Mouse (Mus musculus) right cerebral cortex, postnatal 14 days (tissue): ENCODE measurements around the gene Cnksr3.

ENCODE experiments used
- DNase-seq: peaks from one replicate; pipeline ENCODE4 v3.0.0; 2022

Gene Cnksr3

DNA sequence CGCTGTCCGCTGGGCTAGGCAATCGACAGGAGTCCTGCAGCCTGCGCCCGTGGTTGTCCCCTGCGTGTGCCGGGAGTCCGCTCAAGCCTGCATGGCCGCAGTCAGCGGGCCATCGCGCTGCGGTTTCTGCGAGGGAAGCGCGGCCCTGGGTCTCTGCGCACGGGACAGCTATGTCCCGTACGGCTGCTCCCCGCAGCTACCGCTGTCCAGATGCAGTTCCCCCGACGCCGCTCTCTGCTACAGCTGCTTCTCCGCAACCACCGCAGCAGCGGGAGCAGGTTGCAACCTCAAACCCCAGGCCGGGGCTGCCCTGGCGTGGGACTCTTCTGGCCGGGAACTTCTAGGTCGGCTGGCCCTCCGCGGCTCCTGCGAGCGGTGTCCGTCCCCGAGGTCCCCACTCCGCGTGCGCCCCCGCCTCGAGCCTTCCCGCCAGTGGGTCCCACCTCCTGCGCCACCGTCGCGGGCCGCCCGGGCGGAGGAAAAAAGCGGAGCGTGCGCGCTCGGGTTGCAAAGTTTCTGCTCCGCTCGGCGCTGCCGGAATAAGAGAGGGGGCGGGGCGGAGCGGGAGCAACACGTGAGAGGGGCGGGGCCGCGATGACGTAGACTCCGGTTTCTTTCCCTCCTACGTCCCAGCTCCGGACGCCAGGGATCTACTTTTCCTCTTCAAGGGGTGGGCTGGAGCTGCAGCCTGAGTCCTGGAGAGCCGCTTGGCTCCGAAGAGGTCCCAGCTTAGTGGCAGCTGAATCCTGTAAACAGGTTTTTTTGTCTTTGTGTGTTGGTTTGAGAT lies at the start of gene Cnksr3:
Gene Cnksr3 (minus strand): TSS at position 542 of the 787 bp plus-strand sequence.
- DNase-seq: peak; percentile 94

DNA sequence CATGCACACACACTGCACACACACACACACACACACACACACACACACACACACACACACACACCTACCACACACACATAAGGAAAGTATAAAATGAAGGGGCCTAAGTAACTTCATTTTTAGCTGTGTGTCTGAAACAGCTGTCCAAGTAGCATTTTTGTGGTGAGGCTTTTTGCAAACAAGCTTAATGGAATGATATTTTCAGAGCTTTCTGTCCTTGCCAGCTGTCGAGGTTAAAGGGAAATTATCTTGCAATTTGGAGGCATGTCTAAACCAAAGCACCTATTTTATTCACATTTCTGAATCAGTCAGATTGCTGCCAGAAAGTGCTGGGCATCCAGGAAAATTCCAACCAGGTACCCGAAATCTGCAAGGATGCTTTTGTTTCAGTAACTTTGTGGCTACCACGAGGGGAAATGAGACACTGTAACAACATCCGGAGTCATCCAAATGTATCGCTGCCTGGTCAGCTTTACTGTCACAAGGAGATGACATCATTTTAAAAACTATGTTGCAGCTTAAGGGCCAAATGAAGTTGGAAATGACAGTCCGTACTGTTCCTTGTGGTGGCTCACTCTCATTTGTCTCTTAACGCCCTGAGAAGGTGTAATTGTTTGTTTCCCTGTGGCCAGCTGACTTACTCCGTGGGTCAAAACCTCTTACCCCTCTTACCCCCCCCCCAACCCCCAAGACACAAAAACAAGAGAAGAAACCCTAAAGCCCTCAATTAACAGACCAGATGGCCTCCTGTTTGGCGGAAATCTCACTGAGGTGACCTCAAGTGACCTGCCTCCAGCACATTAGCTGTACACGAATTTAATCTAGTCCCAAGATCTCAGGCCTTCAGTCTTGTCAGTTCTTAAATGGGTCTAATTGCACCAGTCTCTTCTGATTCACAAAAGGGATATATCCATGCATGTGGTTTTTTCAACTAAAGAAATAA lies 48.4 kb upstream of the Cnksr3 start:
- DNase-seq: no peak

DNA sequence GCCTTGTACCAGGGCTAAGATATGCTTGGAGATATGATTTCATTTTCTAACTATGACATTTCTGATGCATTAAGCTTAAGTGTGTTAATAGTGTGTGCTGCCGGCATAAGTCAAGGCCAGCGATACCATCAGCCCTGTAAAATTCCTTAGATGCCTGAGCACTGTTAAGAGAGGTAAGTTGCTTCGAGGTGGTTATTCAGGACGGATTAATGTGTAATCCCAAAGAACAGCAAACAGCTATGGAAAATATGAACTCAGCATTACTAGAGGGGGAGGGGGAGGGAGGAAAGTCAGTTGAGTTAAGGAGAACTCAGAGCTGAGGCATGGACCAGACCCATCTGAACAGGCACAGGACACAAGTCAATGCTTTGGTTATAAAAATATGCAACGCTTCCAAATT lies 46.6 kb upstream of the Cnksr3 start:
- DNase-seq: no peak

DNA sequence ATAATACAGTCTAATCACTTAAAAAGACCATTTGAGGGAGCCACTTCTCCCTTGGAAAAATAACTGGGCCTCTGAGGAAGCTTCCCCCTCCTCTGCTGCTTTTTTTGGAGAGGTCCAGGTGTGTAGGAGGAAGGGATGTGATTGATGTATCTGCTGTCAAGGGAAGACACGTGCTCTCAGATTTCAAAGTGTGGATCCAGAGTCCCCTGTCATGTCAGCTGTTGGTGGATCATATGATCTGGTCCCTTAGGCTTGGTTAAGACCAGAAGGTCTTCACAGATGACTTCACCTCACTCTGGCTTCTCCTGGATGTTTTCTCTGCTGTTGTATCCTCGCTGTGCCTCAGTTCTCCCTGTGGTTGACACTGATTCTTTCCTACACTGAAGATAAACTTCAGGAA lies 38.4 kb upstream of the Cnksr3 start:
- no peak for DNase-seq

DNA sequence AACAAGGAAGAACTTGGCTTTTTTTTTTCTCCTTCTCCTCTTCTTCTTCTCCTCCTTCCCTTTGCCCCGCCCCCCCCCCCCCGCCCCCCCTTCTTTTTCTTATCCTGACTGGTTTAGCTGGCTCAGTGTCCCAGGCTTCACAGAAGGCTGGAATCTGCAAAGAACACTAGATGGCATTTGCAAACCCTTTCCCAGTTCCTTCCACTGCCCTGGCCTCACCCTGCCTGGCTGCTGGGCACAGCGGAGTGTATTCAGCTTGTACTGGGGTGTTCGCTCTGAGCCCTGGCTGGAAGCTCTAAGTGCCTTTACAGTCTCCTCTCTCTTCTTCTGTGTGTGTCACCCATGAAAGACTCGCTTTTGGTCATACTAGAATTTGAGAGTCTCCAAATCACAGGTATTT lies 22.6 kb upstream of the Cnksr3 start:
- DNase-seq: no peak

DNA sequence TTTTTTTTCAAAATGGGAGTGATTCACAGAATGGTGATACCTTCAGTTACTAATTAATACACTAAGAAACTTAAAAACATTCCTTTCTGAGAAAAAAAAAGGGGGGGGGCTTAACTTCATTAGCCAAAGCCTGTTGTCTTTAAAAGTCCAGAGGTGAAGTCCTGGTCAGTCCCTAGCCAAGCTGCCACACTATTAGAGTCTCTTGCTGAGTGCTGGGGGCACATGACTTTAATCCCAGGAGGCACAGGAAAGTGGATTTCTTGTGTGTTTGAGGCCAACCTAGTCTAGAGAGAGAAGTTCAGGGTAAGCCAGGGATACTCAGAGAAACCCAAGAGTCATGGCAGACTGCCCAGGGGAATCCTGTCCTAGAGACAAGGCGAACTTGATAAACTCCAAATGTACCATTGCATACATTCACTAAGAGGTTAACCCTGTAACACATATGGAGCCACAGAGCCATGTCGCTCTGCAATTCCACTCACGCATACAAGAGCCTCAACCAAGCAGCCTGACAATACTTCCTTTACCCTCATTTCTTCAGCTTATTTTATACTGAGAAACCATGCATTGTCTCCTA lies 5.6 kb upstream of the Cnksr3 start:
- no peak for DNase-seq

DNA sequence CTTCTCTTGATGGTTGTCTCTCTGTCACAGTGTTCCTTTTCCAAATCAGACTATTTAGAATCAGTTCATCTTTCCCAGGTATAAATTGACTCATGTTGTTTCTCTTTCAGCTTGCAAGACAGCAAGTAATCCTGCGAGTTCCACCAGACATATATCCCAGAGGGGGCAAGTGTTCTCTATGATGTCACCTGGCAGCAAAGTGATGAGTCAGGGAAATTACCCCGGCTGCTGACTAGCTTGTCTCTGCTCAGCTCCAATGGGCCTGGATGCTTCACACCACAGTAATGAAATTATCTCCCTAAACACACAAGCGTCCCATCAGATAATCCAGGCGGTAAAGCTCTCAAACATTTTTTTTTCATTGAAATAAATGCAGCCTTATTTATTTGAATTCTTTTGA lies 2.7 kb upstream of the Cnksr3 start:
- DNase-seq: no peak

DNA sequence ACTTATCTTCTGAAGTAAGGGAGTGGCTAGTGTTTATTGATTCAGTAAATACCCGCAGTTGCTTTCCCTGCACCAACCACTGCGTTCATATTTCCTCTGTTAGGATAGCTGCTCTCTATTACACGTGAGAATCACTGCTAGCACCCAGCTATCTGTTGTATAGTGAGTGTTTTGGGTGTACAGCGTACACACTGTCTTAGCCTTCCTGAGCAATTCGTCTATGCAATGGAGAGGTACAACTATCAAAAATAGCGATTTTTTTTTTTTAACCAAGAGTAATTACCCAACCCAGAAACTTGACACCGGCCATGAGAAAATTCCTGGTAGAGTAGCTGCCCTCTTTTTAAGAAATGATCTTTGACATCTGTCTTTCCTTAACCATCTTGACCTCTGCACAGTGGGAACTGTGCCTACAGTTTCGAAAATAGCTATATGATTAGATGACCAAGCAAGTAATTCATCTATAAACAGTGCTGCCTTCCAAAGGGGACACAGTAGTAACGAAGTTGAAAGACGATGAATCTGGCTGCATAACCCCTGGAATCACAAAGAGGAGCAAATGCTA lies 1.1 kb upstream of the Cnksr3 start:
- DNase-seq: no peak

DNA sequence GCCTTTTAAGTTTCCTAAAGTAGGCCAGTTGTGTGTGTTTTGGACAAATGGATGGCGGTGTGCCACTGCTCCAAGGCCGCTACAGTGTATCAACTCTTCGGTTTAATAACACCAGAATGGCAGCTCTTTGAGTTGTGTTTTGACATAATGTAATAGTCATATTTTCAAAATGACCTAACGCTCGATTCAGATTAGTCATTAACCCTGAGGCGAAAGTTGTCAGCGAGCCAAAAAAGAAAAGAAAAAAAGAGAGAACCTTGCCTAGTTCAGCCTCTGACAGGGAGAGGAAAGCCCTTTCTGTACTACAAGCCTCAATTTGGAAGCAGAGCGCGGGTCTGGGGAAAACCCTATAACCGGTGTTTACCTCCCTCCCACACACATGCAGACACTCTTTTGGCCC lies 500 bp upstream of the Cnksr3 start:
- DNase-seq: no peak

DNA sequence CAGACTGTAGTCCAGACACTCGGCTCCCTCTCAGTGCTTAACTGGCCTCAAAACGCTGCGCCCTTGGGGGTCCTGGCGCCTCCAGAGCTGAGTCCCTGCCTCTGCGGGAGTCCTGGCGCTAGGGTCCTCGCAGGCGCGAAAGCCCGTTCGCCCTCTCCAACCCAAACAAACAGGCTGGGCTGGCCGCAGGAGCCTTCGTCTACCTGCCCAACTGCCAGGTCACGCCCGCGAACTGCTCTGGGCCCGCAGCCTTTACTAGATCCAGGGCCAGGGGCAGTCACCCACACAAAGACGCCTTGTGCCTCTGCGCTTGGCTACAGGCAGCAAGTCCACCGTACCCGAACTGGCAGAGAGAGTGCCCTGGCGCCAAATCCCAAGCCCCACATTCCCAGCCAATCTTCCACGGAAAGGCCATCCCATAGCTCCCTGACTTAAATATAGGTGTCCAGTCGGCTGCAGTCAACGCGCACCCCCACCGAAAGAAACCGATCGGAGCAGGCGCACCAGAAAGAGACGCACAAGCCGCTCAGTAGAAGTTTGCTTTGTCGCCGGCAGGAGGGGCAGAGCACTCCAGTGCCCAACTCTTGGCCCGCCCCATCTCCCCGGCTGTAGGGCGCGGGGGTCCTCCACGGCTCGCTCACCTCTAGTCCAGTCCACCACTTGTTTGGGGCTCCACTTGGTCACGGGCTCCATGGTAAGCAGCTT lies 894 bp downstream of the Cnksr3 start:
- peak; percentile 51 for DNase-seq

DNA sequence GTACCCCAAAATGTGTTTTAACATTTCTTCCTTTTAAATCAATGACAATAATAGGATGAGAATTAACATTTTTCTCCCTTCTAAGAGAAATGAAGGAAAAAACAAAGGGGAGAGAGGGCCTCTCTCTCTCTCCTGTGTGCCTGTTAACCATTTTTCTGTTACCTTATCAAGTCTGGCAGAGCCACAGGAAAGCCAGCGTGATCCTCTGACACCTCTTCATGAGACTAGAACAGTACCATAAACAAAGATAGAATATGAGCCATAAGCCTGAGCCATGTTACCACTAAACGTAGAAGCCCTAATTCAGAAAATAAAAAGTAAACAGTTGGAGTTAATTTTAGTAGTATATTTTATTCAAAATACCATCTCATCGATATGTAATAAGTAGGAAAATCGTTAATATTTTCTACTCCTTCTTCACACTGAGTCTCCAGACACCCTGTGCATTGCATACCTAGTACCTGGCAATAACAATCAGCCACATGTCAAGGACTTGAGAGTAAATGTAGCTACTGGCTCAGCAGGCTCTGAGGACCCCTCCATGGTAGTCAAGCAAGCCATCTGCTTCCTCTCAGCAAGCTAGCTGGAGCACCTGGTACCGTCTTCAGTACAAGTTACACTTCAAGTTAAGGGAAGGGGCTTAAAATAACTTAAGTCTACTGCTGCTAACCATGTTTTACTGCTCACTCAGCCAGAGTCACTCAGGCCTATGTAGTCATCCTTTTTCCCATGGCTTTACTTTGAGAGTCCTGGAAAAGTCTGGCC lies 2.2 kb downstream of the Cnksr3 start:
- DNase-seq: no peak

DNA sequence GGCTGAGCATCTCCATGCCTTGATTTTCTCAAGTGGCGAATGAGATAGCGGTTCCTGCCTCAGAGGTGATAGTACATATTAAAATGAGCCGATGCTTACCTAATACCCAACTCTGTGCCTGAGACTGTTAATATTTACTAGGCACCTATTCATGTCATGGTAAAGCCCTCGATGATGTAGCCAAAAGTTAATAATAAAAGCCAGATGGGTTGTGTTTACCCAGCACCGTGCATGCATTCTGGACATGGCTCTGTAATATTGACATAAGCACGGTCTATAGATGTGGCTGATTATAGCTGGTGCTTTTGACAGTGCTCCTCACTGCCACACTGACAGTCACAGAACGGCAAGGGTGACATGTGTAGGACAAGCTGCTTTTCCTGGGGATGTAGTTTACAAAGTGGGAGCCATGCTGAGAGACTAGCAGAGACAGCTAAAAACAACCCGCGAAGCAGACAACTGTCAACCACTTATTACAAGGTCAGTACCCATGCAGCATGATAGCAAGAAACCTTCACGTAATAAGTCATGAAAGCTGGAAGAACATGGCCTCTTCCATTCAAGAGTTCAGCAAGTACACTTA lies 3.1 kb downstream of the Cnksr3 start:
- no peak for DNase-seq

DNA sequence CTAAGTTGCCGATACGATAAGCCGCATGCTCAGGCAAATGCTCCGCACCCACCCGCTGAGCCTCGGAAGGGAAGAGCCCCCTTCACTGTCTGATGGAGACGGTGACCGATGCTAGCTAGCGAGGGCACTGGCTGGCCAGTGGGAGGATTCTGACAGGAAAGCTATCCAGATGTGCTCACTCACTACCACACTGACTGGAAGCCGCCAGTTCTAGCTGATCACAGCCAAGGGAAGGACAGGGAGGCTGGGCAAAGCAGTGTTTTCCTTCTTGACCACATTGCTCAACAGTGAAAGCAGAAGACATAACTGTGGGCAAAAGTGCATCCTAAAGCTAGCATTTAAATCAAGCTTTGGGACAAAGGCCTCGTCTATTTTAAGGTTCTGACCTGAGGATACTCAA lies 4.7 kb downstream of the Cnksr3 start:
- DNase-seq: no peak

DNA sequence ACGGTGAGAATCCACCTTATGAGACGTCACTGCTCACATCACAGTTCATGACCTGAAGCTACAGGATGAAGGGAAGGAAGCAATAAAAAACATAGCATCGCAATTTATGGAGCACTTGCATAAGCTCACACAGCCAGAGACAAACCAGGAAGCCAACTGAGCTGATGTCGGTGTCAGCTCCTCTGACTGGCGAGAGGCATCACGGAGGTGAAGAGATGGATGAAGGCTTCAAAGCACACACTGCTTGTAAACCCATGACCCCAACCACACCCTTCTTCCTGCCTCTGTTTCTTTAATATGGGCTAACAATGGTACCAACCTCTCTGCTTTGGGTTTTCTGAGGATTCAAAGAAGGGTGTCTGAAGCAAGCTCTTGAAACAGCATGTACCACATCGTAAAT lies 5.5 kb downstream of the Cnksr3 start:
- DNase-seq: no peak

DNA sequence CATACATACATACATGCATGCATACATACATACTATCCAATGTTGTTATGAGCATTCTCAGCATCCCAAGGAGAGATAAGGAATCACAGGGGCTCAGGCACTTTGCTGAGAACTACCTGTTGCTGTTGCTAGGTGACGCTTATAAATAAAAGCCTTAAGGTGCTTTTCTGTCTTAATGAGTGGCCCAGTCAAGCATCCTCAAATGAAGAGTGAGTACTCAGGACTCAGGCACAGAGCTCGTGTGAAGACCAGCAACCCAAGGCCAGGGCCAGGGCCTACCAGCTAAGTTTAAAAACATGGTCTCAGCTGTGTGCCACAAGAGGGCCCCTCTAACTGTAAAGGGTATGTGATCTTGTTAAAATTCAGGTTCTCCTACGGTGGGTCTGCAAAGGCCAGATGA lies 6.5 kb downstream of the Cnksr3 start:
- no peak for DNase-seq

DNA sequence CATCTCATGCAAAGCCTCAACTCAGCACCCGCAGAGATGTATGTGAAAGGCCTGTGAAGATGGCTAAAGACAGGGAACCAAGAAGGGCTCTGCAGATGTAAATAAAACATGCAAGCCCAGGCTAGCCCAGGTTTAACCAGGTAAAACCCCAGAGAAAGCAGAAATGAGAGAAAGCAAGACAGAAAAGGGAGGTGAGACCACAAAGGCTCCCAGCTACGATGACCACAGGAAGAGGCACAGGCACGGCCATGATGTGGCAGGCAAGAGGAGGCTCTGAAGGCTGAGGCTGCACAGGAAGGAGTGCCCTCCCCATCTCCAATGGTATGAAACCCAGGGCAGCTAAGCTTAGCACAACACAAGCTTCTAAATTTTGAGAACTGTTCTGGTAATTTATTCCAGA lies 7.1 kb downstream of the Cnksr3 start:
- DNase-seq: no peak

DNA sequence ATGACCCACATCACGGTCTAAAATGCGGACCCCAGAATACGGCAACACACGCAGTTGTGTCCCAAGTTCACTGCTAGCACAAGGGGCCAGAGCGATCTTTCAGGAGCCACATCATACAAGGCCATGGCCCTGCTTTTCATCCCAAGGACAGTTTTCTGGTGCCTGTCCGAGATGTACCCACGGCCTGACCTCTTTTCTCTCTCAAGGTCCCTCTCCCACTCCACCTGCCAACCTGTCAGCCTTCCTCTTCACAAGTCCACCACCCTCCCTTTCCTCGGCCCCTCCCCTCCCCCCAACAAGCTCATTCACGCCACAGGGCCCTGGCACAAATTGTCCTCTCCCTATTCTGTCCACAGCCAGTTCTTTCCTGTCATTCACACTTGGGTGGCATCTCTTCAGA lies 9.5 kb downstream of the Cnksr3 start:
- DNase-seq: no peak

DNA sequence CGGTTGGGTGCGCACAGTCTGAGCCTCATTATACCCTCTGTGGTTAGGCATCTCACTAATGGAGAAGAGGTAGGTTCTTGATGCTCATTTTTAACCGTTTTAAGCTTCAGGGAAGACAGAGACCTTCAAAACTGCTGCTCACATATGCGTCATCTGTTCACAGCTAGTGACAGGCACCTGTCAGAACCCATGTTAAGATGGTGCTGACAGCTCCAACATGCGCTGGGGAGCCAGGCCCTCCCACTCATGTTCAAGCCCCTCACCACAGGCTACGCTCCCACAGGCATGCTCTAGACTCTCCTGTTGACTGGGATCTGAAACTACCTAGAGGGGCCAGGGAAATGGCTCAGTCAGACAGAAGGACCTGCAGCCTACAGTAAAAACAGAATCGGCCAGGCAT lies 11.4 kb downstream of the Cnksr3 start:
- DNase-seq: no peak

DNA sequence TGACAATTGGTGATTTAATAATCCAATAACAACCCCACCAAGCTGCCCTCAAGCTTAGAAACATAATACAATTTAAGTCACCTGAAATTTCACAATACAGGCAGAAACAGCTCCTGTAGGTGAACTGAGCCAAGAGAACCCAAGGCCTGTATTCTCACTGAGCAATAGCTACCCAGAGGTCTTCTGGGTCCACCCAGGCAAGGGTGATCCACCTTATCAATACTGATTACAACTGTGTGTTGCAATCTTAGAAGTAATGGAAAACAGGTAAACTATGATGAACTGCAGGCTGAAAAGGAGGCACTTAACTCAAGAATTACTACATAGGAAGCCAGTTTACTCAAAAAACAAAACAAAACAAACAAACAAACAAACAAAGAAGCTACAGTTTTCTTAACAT lies 13.8 kb downstream of the Cnksr3 start:
- DNase-seq: no peak

DNA sequence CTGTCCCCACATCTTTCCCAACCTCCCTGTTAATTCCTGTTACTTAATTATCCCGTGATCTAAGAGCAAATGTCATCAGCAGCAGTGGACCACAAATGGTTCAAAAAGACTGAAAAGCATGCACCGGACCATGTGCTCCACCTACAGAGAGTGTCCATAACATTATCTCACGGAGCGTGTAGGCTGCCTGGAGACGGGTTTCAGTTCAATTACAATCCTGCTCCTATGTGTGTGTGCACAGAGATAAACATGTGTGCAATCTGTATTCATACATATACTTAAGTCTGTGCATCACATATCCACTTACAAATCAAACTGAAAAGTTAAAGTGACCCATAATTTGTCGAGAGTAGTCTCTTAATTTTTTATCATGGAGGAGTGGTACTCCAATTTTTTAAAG lies 14.3 kb downstream of the Cnksr3 start:
- no peak for DNase-seq

DNA sequence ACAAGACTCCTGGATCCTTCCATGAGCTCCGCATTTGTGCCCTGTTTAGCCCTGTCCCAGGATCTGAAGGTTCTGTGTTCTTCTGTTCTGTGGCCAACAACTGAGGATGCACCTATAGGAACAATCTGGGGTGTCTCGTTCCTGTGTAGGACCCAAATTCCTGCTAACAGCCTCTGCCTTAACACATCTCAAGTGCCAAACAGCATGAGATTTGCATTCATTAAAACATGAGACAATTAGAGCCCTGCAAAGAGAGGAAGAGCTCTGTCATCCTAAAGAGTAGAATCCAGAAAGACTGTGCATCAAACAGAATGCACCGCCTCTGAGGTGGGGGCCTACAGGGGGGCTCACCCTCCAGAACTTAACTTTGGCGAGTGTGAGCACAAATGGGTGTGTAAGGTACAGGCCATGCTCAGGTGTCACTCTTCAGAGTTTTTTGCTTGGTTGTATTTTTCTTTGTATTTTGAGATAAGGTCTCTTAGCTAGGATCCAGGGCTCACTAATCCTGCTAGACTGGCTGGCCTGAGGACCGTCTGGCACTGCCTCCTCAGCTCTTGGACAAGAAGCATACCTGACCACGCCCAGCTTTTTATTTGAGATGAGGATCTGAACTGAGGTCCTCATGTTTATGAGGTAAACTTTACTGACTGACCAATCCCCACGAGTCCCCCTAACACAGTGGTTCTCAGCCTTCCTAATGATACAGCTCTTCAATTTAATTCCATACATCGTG lies 15.2 kb downstream of the Cnksr3 start:
- DNase-seq: no peak
